Mouse (Mus musculus) liver, postnatal 0 days (tissue): Measurements from ENCODE around the gene Psme4.

Source experiments
- CTCF ChIP-seq: sonication (generic); IDR thresholded peaks from 2 replicates; pipeline ENCODE4 v1.5.1; 2016; ENCODE audit warnings: antibody characterized with exemption, low read depth
- EP300 ChIP-seq: IDR thresholded peaks from 2 replicates; pipeline ENCODE4 v1.6.1; 2016; ENCODE audit warnings: antibody characterized with exemption, low read depth, mild to moderate bottlenecking

DNA sequence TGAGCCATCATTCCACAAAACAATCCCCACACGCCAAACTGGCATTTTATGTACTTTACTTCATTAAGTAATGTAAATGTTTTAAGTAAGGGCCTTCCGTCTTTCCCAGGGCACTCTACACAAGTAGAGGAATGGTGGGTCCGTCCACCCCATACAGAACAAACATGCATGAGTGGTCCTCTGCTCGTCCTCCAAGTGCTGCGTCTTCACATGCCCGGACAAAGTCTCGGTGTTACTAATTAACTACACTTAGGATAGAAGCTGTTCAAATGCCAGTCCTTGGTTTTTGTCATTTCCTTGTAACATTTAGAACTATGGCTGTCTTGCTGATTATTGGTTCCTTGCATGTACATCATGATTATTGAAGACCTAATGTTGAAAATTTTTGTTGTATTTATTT lies 21.2 kb downstream of the Psme4 start:
- TF ChIP-seq CTCF = no peak
- TF ChIP-seq EP300 = no peak
